Mouse (Mus musculus) left cerebral cortex, postnatal 14 days (tissue): ENCODE measurements around the gene Mns1. TPM values are rescaled to one million over a fixed set of nuclear protein-coding genes. Genes with fewer than 3 reads are reported as not detected.

ENCODE experiments used
- DNase-seq, 2 experiments: peaks; one replicate each; pipeline ENCODE4 v3.0.0; 2021 to 2022; ENCODE audit warnings: low spot score in 2 of 2, mixed read lengths in 1 of 2
- intact Hi-C: fragments of 180-260 bp; cut with DNase I; formaldehyde crosslinking; loops from one replicate; pipeline ENCODE4 v1.15.1; 2025
- total RNA-seq, 2 experiments: library from RNA; stranded (reverse); gene quantifications; 2 replicates each; pipeline ENCODE4 v1.2.3; 2021

Mns1 gene
- total RNA-seq, 2 experiments from 2014 or later = 1.1 TPM

GRCm38 (mm10) chr9:72464806-72465205 is 27.0 kb downstream of the Mns1 start:
- intact Hi-C loops = no loop called here

GRCm38 (mm10) chr9:72465754-72466181 is 28.0 kb downstream of the Mns1 start:
- intact Hi-C loops = no loop called here

More at GRCm38 (mm10) chr9:72464806-72465205, 27.0 kb downstream of the Mns1 start:
- DNase-seq = no peak

GRCm38 (mm10) chr9:72467551-72468407 is 30.0 kb downstream of the Mns1 start:
- intact Hi-C loops = no loop called here
- DNase-seq = peak; percentile 25 to 40

More at GRCm38 (mm10) chr9:72465754-72466181, 28.0 kb downstream of the Mns1 start:
- no peak for DNase-seq

GRCm38 (mm10) chr9:72468616-72469015 is 30.8 kb downstream of the Mns1 start:
- intact Hi-C loops = no loop called here
- no peak for DNase-seq

GRCm38 (mm10) chr9:72469851-72470250 is 32.0 kb downstream of the Mns1 start:
- DNase-seq = no peak
- intact Hi-C loops = no loop called here

- peak; percentile 34 to 48 for DNase-seq
- intact Hi-C loops = no loop called here
Measured at GRCm38 (mm10) chr9:72475511-72475910, 37.7 kb downstream of the Mns1 start.

DNA sequence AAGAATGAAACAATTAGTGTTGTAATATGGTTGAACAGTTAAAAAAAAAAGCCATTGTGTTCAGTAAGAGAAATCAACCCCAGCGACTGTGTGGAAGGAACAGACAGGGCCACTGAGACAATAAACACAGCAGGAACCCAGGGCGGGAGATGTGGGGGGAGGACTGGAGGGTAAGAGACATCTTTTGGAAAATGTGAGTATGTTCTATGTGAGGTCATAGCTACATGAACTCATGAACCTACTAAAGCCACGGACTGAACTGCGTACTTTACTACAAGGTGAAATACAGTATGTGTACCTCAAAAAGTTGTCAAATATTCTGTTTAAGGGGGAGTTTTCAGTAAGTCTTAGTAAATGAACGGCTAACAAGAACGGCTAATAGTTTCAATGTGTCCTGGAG is 39.5 kb downstream of the Mns1 start:
- no peak for DNase-seq
- intact Hi-C loops = no loop called here

- intact Hi-C loops = no loop called here
- no peak for DNase-seq
Measured at GRCm38 (mm10) chr9:72479276-72479675, 41.5 kb downstream of the Mns1 start.

GRCm38 (mm10) chr9:72488523-72488922 is 50.7 kb downstream of the Mns1 start:
- intact Hi-C loops = no loop called here
- no peak for DNase-seq

DNA sequence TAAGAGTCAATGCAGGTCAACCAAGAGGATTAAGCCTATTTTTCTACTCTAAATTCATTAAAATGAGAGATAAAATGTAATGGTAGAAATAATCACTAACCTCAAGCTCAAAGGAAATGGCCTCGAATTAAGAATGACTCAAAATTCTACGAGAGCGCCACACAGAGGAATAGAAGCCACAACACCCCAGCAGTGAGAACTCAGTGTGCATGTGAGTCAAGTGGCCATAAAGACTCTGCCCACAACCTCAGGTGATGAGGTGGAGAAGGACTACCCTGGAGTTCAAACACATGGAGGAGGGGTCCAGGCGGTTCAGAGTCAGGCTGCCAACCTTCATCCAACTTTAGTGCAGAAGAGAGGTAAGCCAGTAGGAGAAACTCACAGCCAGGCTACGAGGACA is 51.3 kb downstream of the Mns1 start:
- no peak for DNase-seq
- intact Hi-C loops = no loop called here

GRCm38 (mm10) chr9:72491559-72492193 is 53.9 kb downstream of the Mns1 start:
- DNase-seq = peak; percentile 85 to 86
- intact Hi-C loops = loop anchor here (5.0 kb wide), 1 partner anchor 41 kb away; the partner anchor contains the start of gene Rfx7

DNA sequence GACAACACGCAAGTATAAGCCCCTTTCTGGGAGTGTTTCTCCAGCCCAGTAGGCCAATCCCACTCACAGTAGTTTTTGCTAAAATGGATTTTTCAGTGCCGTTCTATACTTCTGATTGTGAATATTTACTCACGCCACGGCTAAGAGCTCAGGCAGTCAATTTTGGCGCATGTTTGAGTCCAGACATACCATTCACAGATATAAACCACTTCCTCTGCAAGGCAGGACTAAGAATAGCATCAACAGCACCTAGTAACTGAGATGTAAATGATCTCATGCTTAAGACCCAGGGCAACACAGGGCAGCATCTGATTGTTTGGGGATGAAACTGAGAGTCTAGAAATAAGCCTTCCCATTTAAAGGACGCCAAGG is 54.4 kb downstream of the Mns1 start, which contains the start of gene Tex9:
Gene Tex9, minus strand, starts transcription at position 19 of the 372 bp plus-strand sequence.
- peak; percentile 3 to 14 for DNase-seq
- intact Hi-C loops = loop anchor here (5.0 kb wide), 1 partner anchor 40 kb away; the partner anchor contains the start of gene Rfx7

DNA sequence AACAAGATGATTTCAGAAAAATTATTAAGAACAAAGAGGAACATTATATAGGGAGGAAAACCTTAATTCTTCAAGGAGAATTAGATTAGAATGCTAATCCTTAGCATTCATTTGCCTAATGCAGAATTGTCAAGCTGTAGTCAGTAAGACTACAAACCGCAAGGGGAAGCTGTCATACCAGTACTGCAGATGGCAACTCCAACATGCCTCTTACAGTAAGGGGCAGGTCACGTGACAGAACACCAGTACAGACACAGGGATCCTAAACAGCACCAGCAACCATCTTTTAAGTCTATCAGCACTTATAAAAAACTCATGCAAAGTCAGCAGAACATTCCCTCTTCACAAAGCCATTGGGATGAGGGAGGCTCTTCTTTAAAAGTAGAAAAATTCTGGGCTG is 55.7 kb downstream of the Mns1 start:
- DNase-seq = no peak
- intact Hi-C loops = loop anchor here (5.0 kb wide), 1 partner anchor 39 kb away; the partner anchor contains the start of gene Rfx7

DNA sequence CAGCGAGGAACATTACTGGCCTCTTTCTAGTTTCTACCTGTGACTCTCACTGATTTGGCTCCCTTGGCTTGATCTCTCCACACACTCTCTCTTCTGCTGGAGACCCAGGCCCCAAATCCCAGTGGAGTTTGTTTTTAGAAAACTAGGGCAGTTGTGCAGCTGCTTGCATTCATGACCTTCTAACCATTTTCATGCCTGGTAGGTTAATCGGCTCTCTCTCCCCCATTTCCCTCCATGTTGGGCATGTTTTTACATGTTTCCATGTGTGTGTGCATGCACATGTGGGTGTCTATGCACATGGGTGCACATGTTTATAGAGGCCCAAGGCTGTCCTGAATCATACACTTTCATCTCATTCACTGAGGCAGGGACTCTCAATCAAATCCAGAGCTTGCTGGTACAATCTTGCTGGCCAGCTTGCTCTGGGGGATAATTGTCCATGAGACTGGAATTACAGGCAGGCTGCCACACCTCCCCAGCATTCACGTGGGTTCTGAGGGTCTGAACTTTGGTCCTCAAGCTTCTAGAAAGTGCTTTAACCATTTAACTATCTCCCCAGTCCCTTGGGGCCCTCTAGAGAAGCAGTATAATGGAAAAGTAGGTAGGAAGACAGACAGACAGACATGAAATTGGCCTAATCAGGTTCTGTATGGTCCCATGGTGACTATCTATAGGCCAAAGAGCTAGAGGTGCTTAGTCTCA is 56.3 kb downstream of the Mns1 start:
- intact Hi-C loops = loop anchor here (5.0 kb wide), 1 partner anchor 38 kb away; the partner anchor contains the start of gene Rfx7
- no peak for DNase-seq

DNA sequence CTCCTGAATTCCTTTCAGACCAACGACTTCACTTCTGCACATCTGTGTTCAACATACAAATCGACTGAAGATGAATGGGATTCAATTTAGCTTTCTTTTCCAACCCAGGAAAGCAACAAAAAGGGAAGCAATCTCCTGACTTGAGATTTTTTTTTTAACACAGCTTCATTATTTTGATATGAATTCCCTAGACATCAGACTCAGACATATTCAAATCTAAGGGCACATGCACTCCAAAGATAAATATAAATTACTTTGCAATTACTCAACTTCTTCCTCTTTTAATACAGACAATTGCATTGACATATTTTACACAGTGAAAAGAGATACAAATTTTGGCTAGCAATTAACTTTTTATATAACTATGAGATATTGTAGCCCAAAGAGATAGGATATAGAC is 58.9 kb downstream of the Mns1 start:
- intact Hi-C loops = no loop called here
- no peak for DNase-seq

DNA sequence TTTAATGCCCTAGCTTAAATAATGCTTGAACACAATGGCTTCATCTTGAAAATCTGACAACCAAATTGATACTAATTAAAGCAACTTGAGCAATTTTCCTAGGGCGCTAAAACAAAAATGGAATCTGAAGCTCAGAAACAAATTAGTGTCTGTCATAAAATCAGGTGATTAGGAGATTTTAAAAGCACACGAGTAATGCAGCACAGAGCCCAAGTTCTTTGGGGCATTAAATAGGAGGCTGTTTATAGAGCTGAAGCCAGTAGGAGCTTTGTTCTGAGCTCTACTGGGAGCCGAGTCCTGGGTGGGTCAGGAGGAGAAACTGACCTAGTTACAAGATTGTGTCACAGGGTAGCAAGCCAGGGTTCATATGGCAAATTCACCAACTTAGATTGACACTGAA is 59.4 kb downstream of the Mns1 start:
- DNase-seq = no peak
- intact Hi-C loops = no loop called here
